25 mouse cellular contexts compared by ENCODE assay signal in genomic region chr15:51633068-51633467, GRCm38 (mm10).
"Had no signal": no experiment of that assay in that cellular context is flagged by ENCODE, and none has a peak within 500 bp of the region (broad histone marks: within the 10 kb centered on the region; RNA-seq: fewer than 3 reads in every experiment).

No protein-coding gene starts in this region.

- H3K27ac ChIP-seq: gastrocnemius, adult 2 months; heart, embryonic 10.5 days; hindbrain, embryonic 10.5 days; hindbrain, embryonic 12.5 days; hindbrain, embryonic 14.5 days; intestine, embryonic 15.5 days; kidney, postnatal 0 days; limb, embryonic 13.5 days; limb, embryonic 15.5 days had no signal

- H3K36me3 ChIP-seq: heart, embryonic 10.5 days; heart, embryonic 12.5 days; hindbrain, embryonic 10.5 days; hindbrain, embryonic 12.5 days; intestine, embryonic 15.5 days; limb, embryonic 13.5 days; limb, embryonic 15.5 days had no signal

- H3K4me2 ChIP-seq: heart, embryonic 12.5 days; hindbrain, embryonic 12.5 days; hindbrain, embryonic 14.5 days; intestine, embryonic 15.5 days; limb, embryonic 13.5 days; limb, embryonic 15.5 days had no signal

- ATAC-seq: hindbrain, embryonic 16.5 days; inflammation-experienced regulatory T-cells, adult 6 months; intestine, embryonic 15.5 days; intestine, postnatal 0 days had no signal

- H3K4me3 ChIP-seq: gastrocnemius, adult 2 months; heart, embryonic 10.5 days; heart, embryonic 12.5 days; hindbrain, embryonic 10.5 days; hindbrain, embryonic 12.5 days; intestine, embryonic 15.5 days; limb, embryonic 13.5 days; limb, embryonic 15.5 days had no signal

- H3K4me1 ChIP-seq: heart, embryonic 10.5 days; heart, embryonic 12.5 days; intestine, embryonic 15.5 days; limb, embryonic 15.5 days had no signal

- H3K9ac ChIP-seq: heart, embryonic 12.5 days; hindbrain, embryonic 12.5 days; hindbrain, embryonic 14.5 days; intestine, embryonic 15.5 days; limb, embryonic 13.5 days; limb, embryonic 15.5 days had no signal

- H3K27me3 ChIP-seq: hindbrain, embryonic 12.5 days; intestine, embryonic 15.5 days; limb, embryonic 15.5 days had no signal

- H3K9me3 ChIP-seq: heart, embryonic 10.5 days; heart, embryonic 12.5 days; hindbrain, embryonic 10.5 days; hindbrain, embryonic 12.5 days; intestine, embryonic 15.5 days; limb, embryonic 13.5 days; limb, embryonic 15.5 days had no signal

- DNase-seq: gastrocnemius, adult 2 months; gastrocnemius, postnatal 10 days; gastrocnemius, postnatal 25 days; heart, adult 18-20 months; heart, postnatal 10 days; heart, postnatal 4 days; kidney, adult 18-20 months; kidney, adult 8-10 months; kidney, postnatal 14 days; kidney, postnatal 36 days; layer of hippocampus, adult 9-11 months; layer of hippocampus, postnatal 36 days; left cerebral cortex, postnatal 4 days had no signal
